9 mouse cellular contexts compared by ENCODE assay signal in genomic region chr9:21924099-21924493, GRCm38 (mm10). TPM values are rescaled to one million over a fixed set of nuclear protein-coding genes. Genes with fewer than 3 reads are reported as not detected.
A peak's percentile ranks its signal among the peaks of the same experiment; 100 is the strongest.
DNase-seq lines count a peak whose midpoint lies in the region; ATAC-seq and TF ChIP-seq lines count a peak whose summit lies in the region.
"Had no signal": no experiment of that assay in that cellular context is flagged by ENCODE, and none has a peak within 500 bp of the region (broad histone marks: within the 10 kb centered on the region; RNA-seq: fewer than 3 reads in every experiment).

No protein-coding gene starts in this region.

- no peaks in the 10 kb centered on the region for H3K36me3 ChIP-seq in embryonic facial prominence, embryonic 14.5 days (ENCODE audit: control insufficient read depth, insufficient read depth, low read length)
- no peaks in the 10 kb centered on the region; the same call in 1 of the 2 replicates for H3K36me3 ChIP-seq in liver, embryonic 16.5 days (ENCODE audit: control insufficient read depth, insufficient read depth)

- WGBS in embryonic facial prominence, embryonic 14.5 days, result 56% methylated on average over 6 of the region's 6 CpGs
- WGBS in liver, embryonic 16.5 days (ENCODE audit: insufficient replicate concordance), result 26% methylated on average over 6 of the region's 6 CpGs

- TF ChIP-seq CTCF in layer of hippocampus, adult 2 months (conservative IDR thresholded peaks at IDR 0.05), result no peak

- no peaks in the 10 kb centered on the region for H3K27me3 ChIP-seq in embryonic facial prominence, embryonic 14.5 days (replicated peaks; ENCODE audit: control insufficient read depth, insufficient read depth, low read length)
- H3K27me3 ChIP-seq in liver, embryonic 16.5 days (ENCODE audit: control insufficient read depth, insufficient read depth, low read depth, low read length), result no peaks in the 10 kb centered on the region
- H3K27me3 ChIP-seq: midbrain, embryonic 12.5 days had no signal

- no peak overlapping the region for H3K4me3 ChIP-seq in layer of hippocampus, adult 2 months
- no peak overlapping the region for H3K4me3 ChIP-seq in embryonic facial prominence, embryonic 14.5 days (ENCODE audit: low read depth, low read length)
- H3K4me3 ChIP-seq in liver, embryonic 16.5 days (ENCODE audit: low read depth, low read length), result no peak overlapping the region
- H3K4me3 ChIP-seq: midbrain, embryonic 12.5 days had no signal

- DNase-seq in layer of hippocampus, adult 2 months (ENCODE audit: low spot score in 2 of 2), result no peak
- no peak for DNase-seq in layer of hippocampus, postnatal 14 days (ENCODE audit: low spot score in 2 of 2)
- DNase-seq in embryonic facial prominence, embryonic 14.5 days (ENCODE audit: low spot score), result peak; percentile 81
- DNase-seq in heart, postnatal 14 days, result peak; percentile 92 to 94
- peak; percentile 59 to 83 for DNase-seq in spleen, postnatal 10 days (ENCODE audit: low spot score in 2 of 2)
- no peak for DNase-seq in retina, embryonic 14.5 days (ENCODE audit: low spot score)
- no peak for DNase-seq in left cerebral cortex, adult 8-10 months (ENCODE audit: low spot score in 2 of 2)

- no peak overlapping the region for H3K9ac ChIP-seq in embryonic facial prominence, embryonic 14.5 days (ENCODE audit: low read depth, low read length)
- no peak overlapping the region for H3K9ac ChIP-seq in liver, embryonic 16.5 days (ENCODE audit: low read depth, low read length)
- H3K9ac ChIP-seq: midbrain, embryonic 12.5 days had no signal

- no peaks in the 10 kb centered on the region for H3K9me3 ChIP-seq in embryonic facial prominence, embryonic 14.5 days (ENCODE audit: control insufficient read depth, low read length)
- no peaks in the 10 kb centered on the region for H3K9me3 ChIP-seq in liver, embryonic 16.5 days (replicated peaks; ENCODE audit: control insufficient read depth, low read length)
- H3K9me3 ChIP-seq: midbrain, embryonic 12.5 days had no signal

- peak overlapping the region; percentile 58 for H3K27ac ChIP-seq in layer of hippocampus, adult 2 months
- H3K27ac ChIP-seq in embryonic facial prominence, embryonic 14.5 days (replicated peaks; ENCODE audit: low read depth, low read length), result 0 out of 2 replicates have a peak overlapping the region, but pooled peaks have one; percentile 40
- H3K27ac ChIP-seq in liver, embryonic 16.5 days (ENCODE audit: low read length), result peak overlapping the region; percentile 76
- H3K27ac ChIP-seq: midbrain, embryonic 12.5 days had no signal

- ATAC-seq in embryonic facial prominence, embryonic 14.5 days (ENCODE audit: low read depth), result peak; percentile 44
- peak; percentile 76 for ATAC-seq in liver, embryonic 16.5 days (ENCODE audit: low read depth)

- intact Hi-C loops in heart, postnatal 14 days (cut with DNase I), result no loop called here

- peaks cover 8% of the 10 kb centered on the region for H3K4me1 ChIP-seq in embryonic facial prominence, embryonic 14.5 days (ENCODE audit: control insufficient read depth, insufficient read depth, low read length)
- peaks cover 18% of the 10 kb centered on the region for H3K4me1 ChIP-seq in liver, embryonic 16.5 days (ENCODE audit: control insufficient read depth, low read depth, low read length)

- H3K4me2 ChIP-seq in embryonic facial prominence, embryonic 14.5 days (ENCODE audit: low read depth, low read length), result no peak overlapping the region
- no peak overlapping the region for H3K4me2 ChIP-seq in liver, embryonic 16.5 days (ENCODE audit: low read depth, low read length)
- H3K4me2 ChIP-seq: midbrain, embryonic 12.5 days had no signal

RNA-seq across cellular contexts. Expression of gene Ccdc159, which starts 3.2 kb away (rescaled TPM):
- 10 to 100 TPM; 18.9 to 21.4 TPM for total RNA-seq in layer of hippocampus, adult 2 months (2021)
- 10 to 100 TPM; 13.8 to 14.2 TPM for total RNA-seq in layer of hippocampus, postnatal 14 days (2021)
- 2.8 and 3.0 TPM in 2 replicates for polyA plus RNA-seq in embryonic facial prominence, embryonic 14.5 days (2014; fragmentation: Nextera tagmentation; extraction: Ambion mirVana)
- 1 to 10 TPM; 1.1 to 1.6 TPM for total RNA-seq in heart, postnatal 14 days (2021)
- polyA plus RNA-seq in liver, embryonic 16.5 days (2015; fragmentation: Nextera tagmentation; extraction: Ambion mirVana), result 1.3 and 1.6 TPM in 2 replicates
- 10 to 100 TPM; 12.9 to 19.5 (median 16.0) TPM for total RNA-seq in left cerebral cortex, adult 8-10 months (2022)

RNA-seq across cellular contexts. Expression of gene Tmem205, which starts 3.3 kb away (rescaled TPM):
- total RNA-seq in layer of hippocampus, adult 2 months (2021), result 10 to 100 TPM; 44.4 to 45.9 TPM
- total RNA-seq in layer of hippocampus, postnatal 14 days (2021), result 10 to 100 TPM; 35.7 to 37.0 TPM
- 53.3 and 53.7 TPM in 2 replicates for polyA plus RNA-seq in embryonic facial prominence, embryonic 14.5 days (2014; fragmentation: Nextera tagmentation; extraction: Ambion mirVana)
- total RNA-seq in heart, postnatal 14 days (2021), result 10 to 100 TPM; 22.7 to 27.6 TPM
- 172 and 194 TPM in 2 replicates for polyA plus RNA-seq in liver, embryonic 16.5 days (2015; fragmentation: Nextera tagmentation; extraction: Ambion mirVana)
- 10 to 100 TPM; 36.3 to 42.6 (median 39.4) TPM for total RNA-seq in left cerebral cortex, adult 8-10 months (2022)

RNA-seq across cellular contexts. Expression of gene Rab3d, which starts 6.1 kb away (rescaled TPM):
- total RNA-seq in layer of hippocampus, adult 2 months (2021), result 10 to 100 TPM; 16.7 to 18.8 TPM
- total RNA-seq in layer of hippocampus, postnatal 14 days (2021), result 10 to 100 TPM; 22.6 to 24.2 TPM
- polyA plus RNA-seq in embryonic facial prominence, embryonic 14.5 days (2014; fragmentation: Nextera tagmentation; extraction: Ambion mirVana), result 21.6 and 25.3 TPM in 2 replicates
- 1 to 10 TPM; 8.2 to 9.7 TPM for total RNA-seq in heart, postnatal 14 days (2021)
- 12.9 and 13.9 TPM in 2 replicates for polyA plus RNA-seq in liver, embryonic 16.5 days (2015; fragmentation: Nextera tagmentation; extraction: Ambion mirVana)
- total RNA-seq in left cerebral cortex, adult 8-10 months (2022), result 10 to 100 TPM; 10.7 to 15.7 (median 13.5) TPM

RNA-seq across cellular contexts. Expression of gene Plppr2, which starts 12.7 kb away (rescaled TPM):
- 100 to 1,000 TPM; 297 to 300 TPM for total RNA-seq in layer of hippocampus, adult 2 months (2021)
- 100 to 1,000 TPM; 350 to 352 TPM for total RNA-seq in layer of hippocampus, postnatal 14 days (2021)
- polyA plus RNA-seq in embryonic facial prominence, embryonic 14.5 days (2014; fragmentation: Nextera tagmentation; extraction: Ambion mirVana), result 10.5 and 14.4 TPM in 2 replicates
- 1 to 10 TPM; 1.8 to 2.0 TPM for total RNA-seq in heart, postnatal 14 days (2021)
- polyA plus RNA-seq in liver, embryonic 16.5 days (2015; fragmentation: Nextera tagmentation; extraction: Ambion mirVana), result 0.96 and 1.4 TPM in 2 replicates
- 100 to 1,000 TPM; 133 to 152 (median 147) TPM for total RNA-seq in left cerebral cortex, adult 8-10 months (2022)

RNA-seq across cellular contexts. Expression of gene Swsap1, which starts 31.5 kb away (rescaled TPM):
- total RNA-seq in layer of hippocampus, adult 2 months (2021), result 10 to 100 TPM; 14.8 to 15.9 TPM
- 10 to 100 TPM; 14.4 to 15.2 TPM for total RNA-seq in layer of hippocampus, postnatal 14 days (2021)
- 9.5 and 10.1 TPM in 2 replicates for polyA plus RNA-seq in embryonic facial prominence, embryonic 14.5 days (2014; fragmentation: Nextera tagmentation; extraction: Ambion mirVana)
- 1 to 10 TPM; 6.1 to 7.0 TPM for total RNA-seq in heart, postnatal 14 days (2021)
- polyA plus RNA-seq in liver, embryonic 16.5 days (2015; fragmentation: Nextera tagmentation; extraction: Ambion mirVana), result 2.1 and 2.3 TPM in 2 replicates
- total RNA-seq in left cerebral cortex, adult 8-10 months (2022), result 10 to 100 TPM; 13.2 to 15.0 (median 14.8) TPM

Comparison
In these comparisons a context has a peak if more than half of its experiments do, and no peak if none do; other contexts are left out.
1. DNase-seq: peak in embryonic facial prominence, embryonic 14.5 days (single experiment), heart, postnatal 14 days (2 of 2) and spleen, postnatal 10 days (2 of 2); none in layer of hippocampus, adult 2 months (0 of 2), layer of hippocampus, postnatal 14 days (0 of 2), retina, embryonic 14.5 days (single experiment) and left cerebral cortex, adult 8-10 months (0 of 2).
2. RNA of gene Ccdc159, which starts 3.2 kb away (total RNA-seq): 18.9 to 21.4 TPM in layer of hippocampus, adult 2 months, 12.9 to 19.5 TPM in left cerebral cortex, adult 8-10 months and 13.8 to 14.2 TPM in layer of hippocampus, postnatal 14 days; 1.1 to 1.6 TPM in heart, postnatal 14 days; every median in the first group is over 4 times any median in the second.
3. Peak in every context shown above with its lines, with median percentiles within 50 percentile points of each other: H3K27ac ChIP-seq.